Mouse (Mus musculus) heart, postnatal 4 days (tissue): ENCODE results near the gene Sept11. TPM values are rescaled to one million over a fixed set of nuclear protein-coding genes. Genes with fewer than 3 reads are reported as not detected.

Experiments
- DNase-seq: peaks from one replicate; pipeline ENCODE4 v3.0.0; 2021
- total RNA-seq, 2 experiments: library from RNA; stranded (reverse); gene quantifications; 2 replicates each; pipeline ENCODE4 v1.2.3; 2021

The Sept11 gene
- total RNA-seq, 2 experiments from 2014 or later = 120 to 130 TPM

DNA sequence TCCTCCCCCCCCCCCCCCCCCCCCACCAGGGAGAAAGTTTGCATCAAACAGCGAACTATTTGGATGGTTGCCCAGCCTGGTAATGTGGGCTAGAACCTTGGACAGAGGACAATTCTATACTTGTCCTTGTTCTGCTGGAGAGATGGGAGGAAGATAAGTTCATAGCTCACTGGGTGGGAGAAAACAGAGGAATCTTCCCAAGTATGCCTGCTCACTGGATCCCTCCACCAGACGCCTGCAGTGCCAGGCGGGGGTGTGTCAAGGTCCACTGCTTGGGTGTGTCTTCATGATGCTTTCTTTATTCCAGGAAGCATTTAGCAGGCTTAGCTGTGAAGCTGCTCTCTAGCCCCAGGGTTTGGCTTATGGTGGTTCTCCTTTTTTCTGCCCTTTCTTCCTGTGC, 34.5 kb downstream of the Sept11 start:
- peak; percentile 34 for DNase-seq

GRCm38 (mm10) chr5:93128765-93129164, 35.5 kb downstream of the Sept11 start:
- DNase-seq = no peak

- peak; percentile 47 for DNase-seq
Observed at GRCm38 (mm10) chr5:93129953-93130352, 36.7 kb downstream of the Sept11 start.

GRCm38 (mm10) chr5:93131401-93131800, 38.2 kb downstream of the Sept11 start:
- DNase-seq = no peak

DNA sequence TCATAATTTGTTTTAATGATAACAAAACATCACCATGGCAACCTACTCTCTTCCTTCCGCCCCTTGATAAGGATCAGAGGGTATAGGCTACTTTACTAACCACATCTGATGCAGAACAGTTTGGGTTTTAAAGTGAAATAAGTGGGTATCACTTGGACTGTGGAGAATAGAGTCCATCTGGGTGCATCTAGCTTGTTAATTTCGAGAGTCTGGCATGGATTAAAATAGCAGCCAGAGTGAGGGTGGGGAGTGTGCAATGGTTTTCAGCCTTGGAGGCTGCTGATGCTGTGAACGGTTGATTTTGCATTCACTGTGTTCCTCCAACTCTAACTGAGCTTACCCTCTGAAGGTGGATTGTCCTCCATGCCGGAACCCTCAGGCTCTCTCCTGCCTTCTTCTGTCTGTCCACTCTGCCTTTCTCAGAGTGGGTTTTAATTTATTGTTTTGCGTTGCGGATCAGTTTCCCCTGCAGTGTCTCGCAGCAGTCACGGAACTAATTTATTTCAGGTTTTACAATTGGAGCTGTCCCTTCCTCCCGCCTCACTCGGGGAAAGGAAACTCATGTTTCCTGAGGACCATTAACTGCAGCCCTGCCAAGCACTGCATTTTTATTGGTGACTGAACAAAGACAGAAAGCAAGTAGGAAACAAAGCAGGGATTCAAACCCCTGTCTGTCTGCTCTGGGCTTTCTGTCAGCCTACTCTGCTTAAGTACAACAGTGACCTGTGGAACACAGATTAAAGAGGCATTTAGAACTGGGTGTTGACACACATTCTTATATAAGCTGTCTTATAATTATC, 40.4 kb downstream of the Sept11 start:
- no peak for DNase-seq

DNA sequence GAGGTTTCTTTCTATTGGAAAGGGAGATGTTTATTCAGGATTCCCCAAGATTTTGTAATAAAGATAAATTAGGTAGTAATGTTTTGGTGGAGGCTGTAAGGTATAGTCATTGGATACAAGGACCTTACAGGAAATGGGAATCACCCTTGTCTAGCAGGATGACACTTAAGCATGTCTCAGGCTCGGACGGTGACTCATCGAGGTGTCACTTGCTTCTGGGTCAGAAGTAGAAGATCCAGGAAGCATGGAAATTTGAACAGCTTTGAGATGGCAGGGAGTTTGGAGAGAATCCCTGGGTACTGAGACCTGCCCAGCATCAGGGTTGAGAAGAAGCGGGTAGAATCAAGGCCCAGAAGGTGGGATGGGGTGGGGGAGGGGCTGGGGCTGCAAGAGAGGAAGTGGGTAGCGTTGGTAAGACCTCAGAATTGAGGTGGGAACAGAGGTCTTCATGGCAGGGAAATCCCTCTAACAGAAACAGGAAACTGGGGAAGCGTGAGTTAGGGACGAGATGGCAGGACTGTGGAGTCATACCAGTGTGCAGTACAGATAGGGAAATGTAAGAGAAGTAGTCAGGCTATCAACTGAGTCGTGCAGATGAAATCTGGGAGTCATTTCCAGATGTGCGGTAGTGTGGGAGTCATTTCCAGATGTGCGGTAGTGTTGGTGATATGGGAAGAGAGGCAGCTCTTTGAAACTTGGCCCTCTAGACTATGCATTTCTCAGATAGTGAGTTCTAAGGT, 42.3 kb downstream of the Sept11 start:
- DNase-seq = no peak

GRCm38 (mm10) chr5:93136956-93137586, 43.8 kb downstream of the Sept11 start:
- DNase-seq = peak; percentile 73

DNA sequence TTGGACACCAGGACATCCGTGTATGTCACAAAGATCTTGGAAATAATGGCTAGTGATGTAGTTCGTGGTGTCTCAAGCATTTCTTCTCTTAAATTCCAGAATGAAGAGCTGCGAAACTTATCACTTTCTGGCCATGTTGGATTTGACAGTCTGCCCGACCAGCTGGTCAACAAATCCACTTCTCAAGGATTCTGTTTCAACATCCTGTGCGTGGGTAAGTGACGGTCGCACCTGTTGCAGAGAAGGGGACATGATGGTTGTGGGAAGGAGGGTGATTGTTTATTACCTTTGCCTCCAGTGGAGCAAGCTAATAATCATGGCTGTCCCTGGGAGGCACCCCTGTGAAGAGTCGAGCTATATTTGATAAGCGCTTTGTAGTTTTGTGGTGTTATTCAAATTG, 46.1 kb downstream of the Sept11 start:
- no peak for DNase-seq

- DNase-seq = no peak
Observed at GRCm38 (mm10) chr5:93140747-93141146, 47.5 kb downstream of the Sept11 start.

DNA sequence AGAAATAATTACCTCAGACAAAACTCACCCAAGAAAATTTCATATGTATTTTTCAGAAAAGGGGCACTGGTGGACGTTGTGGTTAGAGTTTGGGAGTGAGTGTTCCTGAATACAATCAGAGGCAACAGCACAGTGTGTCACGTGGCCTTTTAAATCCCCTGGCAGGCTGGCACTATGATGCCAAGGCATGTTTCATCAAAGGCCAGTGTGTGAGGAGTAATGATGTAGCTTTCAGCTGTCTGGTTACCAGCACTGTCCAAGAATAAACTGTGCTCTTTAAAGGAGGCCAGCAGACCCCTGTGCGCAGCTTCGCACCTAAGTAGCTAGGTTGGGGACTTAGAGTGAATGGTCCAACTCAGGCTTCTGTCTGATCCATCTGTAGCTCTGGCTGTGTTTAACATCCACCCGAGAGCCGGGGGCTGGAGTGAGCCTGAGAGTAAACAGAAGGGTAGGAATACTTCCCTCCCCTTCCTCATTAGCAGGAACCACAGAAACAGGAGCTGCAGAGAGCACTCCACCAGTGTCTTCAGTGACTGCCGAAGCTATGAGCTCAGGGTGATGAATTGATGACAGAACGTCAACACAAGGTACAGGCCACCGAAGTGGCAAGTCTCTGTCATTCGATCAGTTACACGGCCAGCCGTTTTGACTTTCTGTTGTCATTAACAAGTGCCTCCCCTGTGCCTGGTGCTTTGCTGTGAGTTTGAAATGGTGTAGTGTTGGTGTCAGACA, 50.3 kb downstream of the Sept11 start:
- DNase-seq = no peak

GRCm38 (mm10) chr5:93144874-93145273, 51.6 kb downstream of the Sept11 start:
- no peak for DNase-seq

DNA sequence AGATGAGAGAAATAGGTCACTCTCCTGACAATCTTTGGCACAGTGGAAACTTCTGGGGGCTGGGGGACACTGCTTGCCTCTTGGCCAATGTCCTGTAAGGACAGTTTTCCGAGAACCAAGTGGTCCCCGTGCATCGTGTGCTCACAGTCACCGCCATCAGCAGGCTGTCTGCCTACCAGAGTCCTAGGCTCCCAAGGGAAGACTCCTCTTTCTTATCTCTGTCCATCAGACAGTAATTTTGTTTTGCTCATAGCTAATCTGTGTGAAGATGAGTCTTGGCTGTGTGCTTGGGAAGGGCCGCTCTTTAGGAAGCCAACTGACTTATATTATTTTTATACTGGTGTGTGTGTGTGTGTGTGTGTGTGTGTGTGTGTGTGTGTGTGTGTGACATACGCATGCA, 52.3 kb downstream of the Sept11 start:
- DNase-seq = no peak

DNA sequence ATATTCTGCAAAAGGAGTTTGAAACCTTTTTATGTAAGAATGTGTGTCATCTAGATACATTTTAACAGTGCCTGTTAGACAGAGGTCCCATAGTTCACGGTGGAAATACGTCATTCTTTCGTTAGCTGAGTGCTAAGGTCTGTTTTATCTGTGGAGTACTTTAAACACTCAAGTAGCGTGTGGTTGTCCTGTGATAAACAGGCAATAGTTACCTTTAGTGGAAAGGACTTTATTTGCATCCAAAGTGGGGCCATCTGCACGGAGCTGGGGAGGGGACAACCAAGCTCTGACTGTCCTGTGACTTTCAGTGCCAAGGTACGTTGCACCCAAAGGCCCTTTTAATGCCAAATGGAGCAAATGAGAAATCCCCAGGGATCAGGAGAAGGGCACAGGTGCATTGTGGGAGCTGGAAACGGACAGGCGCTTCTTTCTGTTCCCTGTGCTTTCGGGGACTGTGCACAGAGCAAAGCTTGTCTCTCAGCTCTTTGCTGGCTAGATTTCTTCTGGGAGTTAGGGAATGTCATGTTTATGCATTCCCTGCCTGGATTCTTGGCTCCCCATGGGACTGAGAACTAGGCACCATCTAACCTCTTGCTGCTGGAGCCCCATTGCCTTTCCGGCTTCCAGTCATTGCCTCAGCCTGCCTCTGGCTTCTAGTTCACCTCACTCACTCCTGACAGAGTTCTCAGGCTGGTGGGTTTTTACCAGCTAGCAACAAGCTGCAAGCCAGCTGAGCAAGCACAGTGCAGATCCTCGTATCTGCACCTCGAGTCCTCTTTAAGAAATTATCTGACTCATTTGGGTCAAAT, 56.9 kb downstream of the Sept11 start:
- DNase-seq = no peak

DNA sequence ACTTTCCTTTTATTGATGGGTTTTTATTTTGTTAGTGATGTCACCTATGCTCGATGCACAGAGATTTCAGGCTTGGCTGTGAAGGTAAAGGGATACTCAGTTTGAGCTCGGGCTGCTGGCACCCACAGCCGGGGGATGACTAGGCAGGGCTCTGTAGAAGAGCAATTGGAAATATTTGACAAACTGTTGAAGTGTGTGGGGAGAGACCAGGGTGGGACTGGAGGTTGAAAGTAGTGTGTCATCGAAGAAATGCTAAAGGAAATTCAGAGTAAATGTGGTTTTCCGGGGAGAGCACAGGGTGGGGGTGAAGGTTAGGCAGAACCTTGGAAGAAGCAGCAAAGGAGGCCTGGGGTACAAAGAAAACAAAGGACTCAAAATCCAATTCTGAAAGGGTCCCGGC, 58.7 kb downstream of the Sept11 start:
- DNase-seq = no peak

- no peak for DNase-seq
Observed at GRCm38 (mm10) chr5:93152451-93152850, 59.2 kb downstream of the Sept11 start.

DNA sequence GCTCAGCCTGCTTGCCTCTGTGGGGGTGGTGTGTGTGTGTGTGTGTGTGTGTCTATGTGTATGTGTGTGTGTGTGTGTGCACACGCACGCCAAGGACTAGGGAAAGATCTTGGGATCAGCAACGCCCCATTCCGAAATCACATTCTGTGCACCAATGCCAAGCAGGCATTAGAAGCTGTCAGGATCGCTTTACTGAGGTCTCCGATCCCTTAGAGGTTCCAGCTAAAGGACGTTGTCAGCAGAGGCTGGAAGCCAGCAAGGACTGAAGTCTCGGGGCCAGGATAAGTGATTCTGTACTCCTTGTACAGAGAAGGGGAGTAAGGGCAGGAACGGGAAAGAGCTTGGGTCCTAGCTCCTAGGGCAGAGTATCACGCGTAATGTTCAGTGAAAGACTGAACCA, 61.2 kb downstream of the Sept11 start:
- DNase-seq = no peak

- DNase-seq = peak; percentile 74
Observed at GRCm38 (mm10) chr5:93163541-93163940, 70.3 kb downstream of the Sept11 start.

GRCm38 (mm10) chr5:93167919-93168516, 74.8 kb downstream of the Sept11 start:
- DNase-seq = peak; percentile 4

DNA sequence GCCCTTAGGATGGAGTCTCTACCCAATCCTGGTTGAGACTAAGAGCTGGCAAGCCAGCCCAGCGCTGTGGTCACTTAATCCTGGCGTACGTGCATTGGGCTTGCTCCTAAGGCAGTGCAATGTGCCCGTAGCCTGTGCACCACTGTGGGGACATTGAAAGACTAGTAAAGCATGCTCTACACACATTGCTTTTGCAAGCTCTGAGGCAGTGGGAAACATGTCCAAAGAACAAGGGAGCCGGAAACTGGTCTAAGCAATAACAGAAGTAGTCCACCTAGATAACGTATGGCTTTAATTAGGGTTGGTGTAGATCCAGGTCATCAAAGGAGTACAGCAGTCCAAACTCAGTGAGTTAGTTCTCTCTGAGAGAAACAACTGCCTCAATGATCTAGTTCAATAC, 75.4 kb downstream of the Sept11 start:
- peak; percentile 2 for DNase-seq

- no peak for DNase-seq
Observed at GRCm38 (mm10) chr5:93171420-93171819, 78.2 kb downstream of the Sept11 start.

DNA sequence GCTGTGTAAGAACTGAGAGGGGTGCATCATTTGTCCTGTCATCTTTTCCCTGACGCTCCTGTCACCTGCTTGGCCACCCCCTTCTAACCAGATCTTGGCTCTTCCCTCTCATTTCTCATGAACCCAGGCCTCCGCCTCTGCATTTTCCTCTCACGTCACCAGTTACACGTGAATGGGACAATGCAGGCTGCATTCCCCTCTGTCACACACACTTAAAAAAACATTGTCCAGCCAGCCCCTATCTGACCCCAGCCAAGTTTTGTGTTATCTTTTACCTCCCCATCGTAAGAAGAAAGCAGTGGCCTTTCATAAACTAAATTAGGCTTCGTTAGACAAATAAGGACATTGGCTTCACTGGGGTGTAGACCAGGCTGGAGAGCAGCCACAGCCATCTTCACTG, 79.3 kb downstream of the Sept11 start:
- DNase-seq = no peak
